Mouse (Mus musculus) thymus, adult 18-20 months (tissue): ENCODE measurements at regions not wholly inside any gene's neighbourhood (a gene's known extent, or its start where the extent isn't known, plus 50 kb on each side); places are given as distances from the start of the nearest gene placed in this dataset.
A peak's percentile ranks its signal among the peaks of the same experiment; 100 is the strongest.
"Not testable (repeated sequence)": the region's sequence is repeated elsewhere in the genome, so short reads cannot be mapped to it uniquely, and the experiment has no call there.

Experiments
- DNase-seq, 2 experiments: peaks; one replicate each; pipeline ENCODE4 v3.0.0; 2022; ENCODE audit warnings: mixed read lengths in 2 of 2

DNA sequence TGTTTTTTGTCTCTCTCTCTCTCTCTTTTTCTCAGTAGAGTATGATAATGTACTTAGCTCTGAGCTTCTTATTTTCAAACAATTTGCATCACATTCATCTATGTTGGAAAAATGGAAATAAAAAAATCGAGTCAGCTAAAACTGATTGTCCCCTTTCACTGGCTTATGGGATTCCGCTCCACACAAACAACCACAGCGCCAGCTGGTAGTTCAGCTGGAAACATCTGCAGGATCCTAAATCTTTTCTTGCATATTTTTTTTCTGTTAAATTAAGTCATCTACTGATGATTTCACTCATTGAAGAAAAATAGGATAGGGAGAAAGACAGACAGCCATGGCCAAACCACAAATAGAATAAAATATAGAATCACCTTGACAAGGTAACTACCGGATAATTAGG is 414.8 kb downstream of the Ets1 start:
- no peak for DNase-seq

DNA sequence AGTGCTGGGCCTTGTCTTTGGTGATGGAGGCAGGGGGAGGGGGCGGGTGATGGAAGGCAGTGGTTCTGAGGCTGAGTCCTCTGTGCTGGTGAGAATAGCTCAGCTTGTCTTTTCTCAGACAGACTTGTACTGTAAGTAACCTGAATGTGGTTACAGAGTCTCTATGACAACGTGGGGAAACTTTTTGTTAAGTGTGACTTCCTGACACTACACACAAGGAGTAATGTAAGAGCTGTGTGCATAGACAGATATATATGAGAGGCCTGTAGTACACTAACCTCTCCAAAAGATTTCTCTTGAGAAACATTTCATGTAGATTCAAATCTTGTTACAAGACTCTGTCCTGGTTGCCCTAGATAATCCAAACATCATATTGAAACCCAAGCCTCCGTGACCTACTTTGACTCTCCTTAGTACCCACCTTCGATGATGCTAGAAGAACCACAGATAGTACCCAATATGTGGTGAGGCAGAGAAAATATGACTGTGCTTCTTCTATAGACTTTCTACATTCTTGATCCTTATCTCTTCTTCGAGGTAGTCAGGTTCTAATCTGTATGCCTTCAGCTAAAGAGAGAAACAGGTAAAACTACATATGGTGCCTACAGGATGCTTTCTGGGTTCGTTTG is 424.7 kb downstream of the Ets1 start:
- DNase-seq, result peak in 1 of 2 experiments; percentile 12

DNA sequence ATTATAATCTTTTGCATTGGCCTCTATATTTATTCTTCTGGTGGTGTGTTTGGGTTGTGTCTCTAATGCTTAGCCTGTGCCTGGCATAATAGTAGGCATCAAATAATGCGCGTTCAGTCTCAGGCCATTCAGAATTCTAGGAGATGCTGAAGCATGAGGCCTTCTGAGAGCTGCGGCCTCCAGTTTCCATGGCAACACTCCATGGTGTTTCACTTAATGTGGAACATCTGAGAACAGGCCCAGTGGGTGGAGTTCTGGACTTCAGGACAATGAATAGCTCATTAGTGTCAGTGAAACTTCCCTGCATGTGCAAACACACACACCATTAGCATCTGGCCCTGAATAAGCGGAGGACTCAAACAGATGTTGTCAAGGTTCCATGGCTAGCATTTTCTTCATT is 426.5 kb downstream of the Ets1 start:
- DNase-seq, result no peak

DNA sequence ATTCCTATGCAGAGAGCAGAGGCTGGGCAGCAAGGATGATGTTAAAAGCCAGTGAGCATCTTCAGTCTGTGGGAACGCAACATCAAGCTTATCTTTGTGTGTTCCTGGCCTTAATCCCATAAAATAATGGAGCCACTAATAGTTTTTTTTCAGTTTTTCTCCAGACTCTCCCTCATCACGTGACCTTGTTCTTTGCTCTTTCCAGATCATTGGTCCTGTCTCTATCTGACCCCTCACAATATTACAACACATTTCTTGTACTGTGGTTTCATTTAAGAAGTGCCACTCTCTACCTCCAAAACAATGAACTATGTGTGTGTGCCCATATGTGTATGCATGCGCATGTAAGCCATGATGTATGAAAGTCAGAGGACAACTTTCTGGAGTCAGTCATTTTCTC is 429.3 kb downstream of the Ets1 start:
- DNase-seq, result no peak

DNA sequence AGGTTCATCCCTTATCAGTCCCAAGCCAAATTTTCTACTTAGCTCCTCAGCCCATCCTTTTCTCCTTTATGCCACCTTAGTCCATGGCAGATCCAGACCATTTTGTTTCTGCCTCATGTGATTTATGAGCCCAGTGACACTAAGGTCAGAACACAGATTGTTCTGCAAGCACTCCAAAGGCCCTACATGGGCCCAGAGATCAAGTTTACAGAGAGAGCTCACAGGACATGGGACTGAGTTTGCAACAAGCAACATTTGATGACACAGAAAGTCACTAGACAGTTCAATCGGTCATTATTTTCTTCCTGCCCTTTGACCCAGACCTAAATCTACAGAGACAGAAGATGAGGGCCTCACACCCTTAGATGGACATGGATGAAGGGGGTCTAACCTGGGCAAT is 431.5 kb downstream of the Ets1 start:
- DNase-seq, result no peak

DNA sequence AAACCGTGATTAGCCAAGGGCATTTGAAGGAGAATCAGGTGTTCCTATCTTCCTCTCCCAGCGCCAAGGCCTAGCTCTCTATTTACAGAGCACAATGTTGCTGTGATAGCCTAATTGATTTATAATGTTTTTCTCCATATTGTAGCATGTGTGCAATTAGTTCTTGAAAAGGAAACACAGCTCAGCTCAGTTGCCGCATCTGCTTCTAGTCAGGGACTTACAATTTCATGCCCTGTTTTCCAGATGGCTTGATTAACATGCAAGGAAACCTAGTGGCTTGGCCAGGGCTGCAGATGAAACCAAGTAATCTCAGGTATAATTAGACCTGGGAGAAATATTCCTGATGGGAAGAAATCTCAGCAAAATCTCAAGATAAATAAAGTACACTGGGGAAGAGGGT is 434.1 kb downstream of the Ets1 start:
- DNase-seq, result no peak

DNA sequence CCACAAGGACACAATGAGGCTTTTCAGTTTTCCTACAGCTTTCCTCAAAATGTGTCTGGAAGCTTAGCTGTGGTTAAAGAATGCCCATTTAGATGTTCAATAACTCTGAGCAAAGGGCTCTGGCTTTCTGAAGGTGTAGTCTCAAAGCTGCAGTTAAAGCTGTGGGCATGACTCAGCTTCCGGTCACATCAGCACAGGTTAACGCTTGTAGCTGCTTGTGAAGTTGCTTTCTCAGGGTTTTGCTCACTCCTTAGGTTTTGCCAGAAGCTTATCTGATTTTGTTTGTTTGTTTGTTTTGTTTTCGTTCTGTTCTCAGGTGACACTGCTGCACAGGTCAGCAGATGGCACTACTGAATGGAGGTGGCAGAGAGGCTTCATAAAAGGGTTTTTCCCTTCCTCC is 444.2 kb downstream of the Ets1 start:
- no peak for DNase-seq

DNA sequence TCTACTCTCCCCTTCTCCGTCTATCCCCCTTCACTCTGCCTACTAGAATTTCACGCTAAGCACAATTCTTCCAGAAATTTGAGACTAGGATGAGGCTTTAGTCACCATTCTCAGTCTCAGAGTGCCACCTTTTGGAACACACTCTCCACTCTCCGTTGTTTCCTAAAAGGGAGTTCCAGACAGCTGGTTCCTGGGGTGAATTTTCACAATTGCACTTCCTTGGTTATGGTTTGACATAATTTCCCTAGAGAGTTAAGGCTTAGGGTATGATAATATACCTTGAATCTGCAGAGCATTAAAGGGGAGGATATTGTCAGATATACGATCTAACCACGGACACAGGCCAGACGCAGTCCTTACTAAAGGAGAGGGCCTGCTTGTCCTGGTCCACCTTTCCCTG is 444.8 kb downstream of the Ets1 start:
- DNase-seq, result no peak

DNA sequence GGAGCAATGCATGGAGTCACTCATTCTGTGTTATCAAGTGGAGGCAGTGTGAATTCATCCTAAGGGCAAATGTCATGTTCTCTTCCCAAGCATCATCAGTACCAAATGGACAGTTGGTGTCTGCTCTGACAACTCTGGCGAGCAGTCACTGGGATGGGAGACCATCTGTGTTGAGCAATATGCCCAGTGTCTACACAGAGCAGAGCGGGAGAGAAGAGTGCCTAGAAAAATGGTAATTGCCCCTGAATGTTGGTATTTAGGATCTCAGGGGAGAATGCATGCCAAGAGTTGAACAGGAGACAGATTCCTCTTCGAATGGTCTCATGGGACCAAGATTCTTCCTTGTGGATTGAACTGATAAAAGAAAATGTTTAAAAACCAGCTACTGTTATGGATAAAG is 454.0 kb downstream of the Ets1 start:
- DNase-seq, result no peak

DNA sequence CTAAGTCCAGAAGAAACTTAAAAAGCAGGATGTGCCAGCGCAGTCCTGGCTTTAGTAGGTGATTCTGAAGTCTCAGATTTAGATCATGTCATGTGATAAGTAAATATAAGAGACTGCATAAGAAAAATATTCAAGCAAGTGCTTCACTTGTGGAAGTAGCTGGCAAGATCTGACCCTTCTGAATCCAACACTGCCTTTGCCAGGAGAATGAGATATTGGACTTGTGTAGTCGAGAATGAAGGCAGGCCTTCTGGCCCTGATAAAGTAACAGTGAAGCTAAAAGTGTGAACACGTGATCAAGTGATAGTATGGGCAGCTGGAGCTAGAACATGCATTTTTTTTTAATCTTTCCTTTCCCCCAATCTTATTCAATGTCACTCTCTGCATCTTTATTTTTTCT is 455.6 kb downstream of the Ets1 start:
- no peak for DNase-seq

DNA sequence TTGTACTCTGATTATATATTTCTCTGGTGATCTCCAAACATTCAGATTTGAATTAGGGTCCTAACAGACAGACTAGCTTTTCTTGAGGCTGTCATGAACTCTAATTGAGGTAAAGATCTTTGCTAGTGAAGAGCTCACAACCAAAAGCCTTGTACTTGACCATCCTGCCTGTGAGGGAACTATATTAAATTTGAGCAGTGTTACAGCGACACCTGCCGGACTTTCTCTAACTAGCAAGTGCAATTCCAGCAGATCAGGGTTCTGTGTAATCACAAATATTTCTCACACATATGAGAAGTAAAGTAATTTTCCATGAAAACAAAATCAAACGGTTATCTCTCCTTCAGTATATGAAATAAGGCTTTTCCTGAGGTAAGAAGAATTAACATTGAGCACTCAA is 459.6 kb downstream of the Ets1 start:
- peak; percentile 31 to 41 for DNase-seq

DNA sequence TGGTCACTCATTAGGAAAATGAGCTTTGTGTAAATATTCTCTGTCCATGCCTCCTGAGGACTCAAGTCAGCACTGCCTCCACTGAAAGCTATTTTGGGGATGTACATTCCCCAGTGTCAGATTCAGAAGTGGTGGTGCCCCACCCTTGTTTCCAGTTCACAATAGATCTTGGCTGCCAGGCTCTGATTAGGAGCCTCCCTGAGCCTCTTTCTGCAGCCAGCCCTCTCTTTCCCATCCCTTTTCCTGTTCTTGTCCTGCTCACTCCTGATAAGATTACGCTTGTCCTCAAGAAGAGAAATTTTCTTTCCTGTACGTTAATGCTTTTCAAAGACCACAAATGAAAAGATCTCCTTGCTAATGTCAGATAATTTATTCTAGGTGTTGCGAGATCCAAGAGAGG is 465.2 kb downstream of the Ets1 start:
- no peak for DNase-seq

DNA sequence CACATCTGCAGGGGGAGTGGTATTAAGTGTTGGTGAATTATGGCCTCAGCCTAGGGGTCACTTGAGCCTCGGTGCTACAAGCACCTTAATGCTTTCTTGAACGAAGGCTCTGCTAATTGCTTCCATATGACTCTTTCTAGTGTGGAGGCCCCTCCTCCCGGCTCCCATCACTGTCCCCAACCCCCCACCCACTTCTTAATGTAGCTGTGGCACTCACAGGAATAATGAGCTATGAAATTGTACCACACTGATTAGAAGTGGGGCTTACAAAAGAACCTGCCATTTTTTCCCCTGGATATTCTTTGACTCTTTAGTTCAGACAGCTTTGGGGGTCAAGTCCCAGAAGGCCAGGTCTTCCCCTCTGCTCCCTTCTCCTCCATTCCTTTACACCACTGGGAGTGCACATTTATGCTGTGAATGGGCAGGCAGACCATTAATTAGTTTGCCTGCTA is 468.6 kb downstream of the Ets1 start:
- DNase-seq, result no peak

DNA sequence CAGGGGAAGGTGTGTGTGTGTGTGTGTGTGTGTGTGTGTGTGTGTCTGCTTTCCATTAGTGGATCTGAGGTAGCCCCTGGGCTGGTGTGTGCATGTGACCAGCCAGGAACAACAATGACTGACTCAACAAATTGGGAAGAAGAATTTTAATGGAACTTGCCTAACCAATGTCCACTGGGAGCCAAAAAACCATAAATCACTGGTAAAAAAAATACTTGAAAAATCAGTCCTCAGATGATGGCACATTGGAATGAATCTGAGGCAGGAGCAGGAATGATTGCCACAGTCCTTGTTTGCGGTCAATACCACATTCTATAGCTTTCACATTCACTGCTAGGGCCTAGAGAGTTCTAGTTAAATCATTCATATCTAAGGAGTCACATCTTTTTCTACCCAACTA is 487.8 kb downstream of the Ets1 start:
- no peak for DNase-seq

DNA sequence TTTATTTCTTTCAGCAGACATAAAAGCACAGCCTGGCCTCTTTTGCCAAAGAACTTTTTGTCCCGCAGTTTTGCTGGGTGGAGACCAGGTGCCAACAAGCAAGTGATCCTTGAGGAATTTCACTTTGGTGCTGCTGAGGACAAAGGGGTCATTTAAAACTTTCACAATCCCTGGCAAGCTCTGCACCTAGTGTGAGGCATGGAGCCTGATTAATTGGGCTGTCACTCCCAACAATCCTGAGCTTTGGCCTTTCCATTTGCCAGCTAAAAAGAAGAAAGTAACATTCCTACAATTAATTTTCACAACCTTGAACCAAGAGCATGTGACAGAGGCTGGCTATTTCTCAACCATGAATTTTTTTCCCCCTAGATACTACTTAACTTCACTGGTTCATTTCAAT is 516.2 kb downstream of the Ets1 start:
- DNase-seq, result no peak

DNA sequence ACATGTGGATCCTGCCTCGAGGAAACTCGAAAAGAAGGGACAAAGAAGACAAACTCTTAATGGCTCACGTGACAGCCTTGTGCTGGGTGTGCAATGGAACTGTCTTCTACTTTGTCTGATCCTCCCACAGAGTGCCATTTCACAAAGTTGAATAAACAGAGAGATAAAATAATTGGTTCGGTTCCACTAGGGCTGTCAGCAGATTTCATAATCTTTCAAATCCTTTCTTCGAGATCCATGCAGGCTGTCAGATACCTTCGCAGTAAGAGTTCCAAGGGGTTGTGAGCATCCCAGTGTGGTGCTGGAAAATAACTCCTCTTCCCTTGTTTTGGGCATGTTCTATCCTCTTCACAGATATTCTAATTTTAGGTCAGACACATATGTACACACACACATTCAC is 532.1 kb downstream of the Ets1 start:
- DNase-seq, result no peak

DNA sequence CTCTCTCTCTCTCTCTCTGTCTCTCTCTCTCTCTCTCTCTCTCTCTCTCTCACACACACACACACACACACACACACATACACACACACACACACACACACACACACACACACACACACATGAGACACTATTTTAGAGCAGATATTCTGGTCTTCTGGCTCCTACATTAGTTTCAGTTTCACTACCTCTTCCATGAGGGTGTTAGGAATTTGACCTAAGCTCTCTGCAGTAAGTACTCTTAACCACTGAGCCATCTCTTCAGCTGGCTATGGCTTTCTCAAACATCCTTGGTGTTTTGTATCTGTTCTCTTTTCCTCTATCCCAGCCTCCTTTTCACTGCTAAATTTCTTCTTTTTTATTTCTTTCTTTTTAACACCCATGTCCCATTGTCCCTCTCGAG is 533.1 kb downstream of the Ets1 start:
- not testable (repeated sequence) for DNase-seq

DNA sequence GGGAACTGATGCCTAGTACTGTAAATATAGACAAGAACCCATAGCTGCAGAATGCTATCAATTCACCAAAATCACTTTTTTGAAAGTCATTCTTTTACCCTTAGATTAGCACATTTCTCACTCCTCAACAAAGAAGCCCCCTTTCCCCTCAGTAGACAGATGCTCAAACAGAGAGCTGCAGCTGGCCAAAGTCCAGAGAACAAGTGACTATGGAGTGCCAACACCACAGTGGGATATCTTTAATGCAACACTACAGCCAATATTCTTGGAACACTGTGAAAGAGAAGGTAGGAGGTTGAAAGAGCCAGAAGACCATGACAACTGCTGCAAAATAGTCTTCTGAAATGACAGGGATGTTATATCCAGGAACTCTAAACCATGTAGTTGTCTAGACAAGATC is 544.0 kb downstream of the Ets1 start:
- DNase-seq, result no peak

DNA sequence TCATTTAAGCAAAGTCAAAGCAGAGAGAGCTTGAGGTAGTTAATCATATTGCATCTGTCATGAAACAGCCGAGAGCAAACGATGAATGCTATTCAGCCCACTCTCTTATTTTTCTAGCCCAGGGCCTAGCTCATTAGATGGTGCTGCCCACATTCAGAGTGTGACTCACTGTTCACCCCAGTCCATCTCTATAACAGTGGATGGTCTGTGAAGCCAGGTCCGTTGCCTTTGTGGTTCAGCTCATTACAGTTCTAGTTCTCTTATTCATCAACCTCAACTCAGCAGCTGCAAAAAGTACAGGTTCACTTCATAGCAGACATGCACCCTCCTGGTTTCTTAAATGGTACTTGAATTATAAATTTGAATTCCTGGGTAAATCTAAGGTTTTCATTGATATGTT is 551.2 kb downstream of the Ets1 start:
- DNase-seq, result no peak

DNA sequence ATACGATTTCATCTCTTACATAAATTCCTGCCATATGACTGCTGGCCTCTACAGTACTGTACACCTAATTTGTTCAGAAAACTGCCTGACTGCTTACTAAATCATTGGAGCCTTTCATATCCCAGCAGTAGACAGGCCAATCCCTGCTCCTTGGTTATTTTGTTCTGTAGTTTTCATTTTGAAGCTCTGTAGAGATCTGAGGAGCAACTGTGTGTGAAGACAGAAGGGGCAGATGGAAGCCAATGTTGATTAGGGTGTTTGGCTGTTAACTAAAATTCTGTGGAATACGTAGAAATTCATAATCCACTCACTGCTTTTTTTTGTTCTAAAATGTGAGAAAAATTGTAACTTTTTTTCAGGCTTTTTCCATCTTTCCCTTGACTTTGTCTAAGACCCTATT is 573.1 kb downstream of the Ets1 start:
- no peak for DNase-seq

DNA sequence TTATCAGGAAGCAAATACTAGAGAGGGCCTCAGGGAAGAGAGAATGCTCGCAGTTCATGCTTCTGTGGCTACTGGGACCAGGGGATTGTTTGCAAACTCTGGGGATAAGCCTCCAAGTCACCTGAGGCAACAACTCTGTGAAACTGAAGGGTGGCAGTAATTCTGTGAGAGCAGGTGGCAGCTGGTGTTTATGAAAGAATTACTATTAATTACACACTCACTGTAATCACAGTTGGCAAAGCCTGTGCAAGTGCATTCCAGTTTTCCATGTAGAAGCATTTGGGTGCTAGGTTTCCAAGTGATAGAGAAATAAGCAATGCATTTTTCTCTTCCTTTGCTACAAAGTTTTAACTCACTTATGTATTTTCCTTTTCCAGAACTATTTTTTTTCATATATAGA is 578.5 kb downstream of the Ets1 start:
- no peak for DNase-seq

DNA sequence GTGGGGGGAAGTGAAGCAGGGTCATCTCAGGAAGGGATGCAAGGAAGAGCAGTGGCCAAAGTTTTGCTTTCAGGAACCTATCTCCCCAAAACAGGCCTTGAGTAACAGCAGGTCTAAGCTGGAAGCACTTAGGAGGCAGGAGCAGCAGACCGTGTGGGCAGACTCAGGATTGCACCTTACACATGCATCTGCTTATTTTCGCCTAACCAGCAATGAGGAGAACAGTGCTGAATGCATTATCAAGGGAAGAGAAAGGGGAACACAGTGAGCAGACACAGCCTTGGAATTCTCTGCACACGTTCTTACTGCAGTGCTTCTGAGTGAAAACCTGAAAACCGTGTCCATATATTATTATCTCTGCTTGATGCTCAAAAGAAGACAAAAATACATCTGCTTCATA is 585.0 kb downstream of the Ets1 start:
- no peak for DNase-seq

DNA sequence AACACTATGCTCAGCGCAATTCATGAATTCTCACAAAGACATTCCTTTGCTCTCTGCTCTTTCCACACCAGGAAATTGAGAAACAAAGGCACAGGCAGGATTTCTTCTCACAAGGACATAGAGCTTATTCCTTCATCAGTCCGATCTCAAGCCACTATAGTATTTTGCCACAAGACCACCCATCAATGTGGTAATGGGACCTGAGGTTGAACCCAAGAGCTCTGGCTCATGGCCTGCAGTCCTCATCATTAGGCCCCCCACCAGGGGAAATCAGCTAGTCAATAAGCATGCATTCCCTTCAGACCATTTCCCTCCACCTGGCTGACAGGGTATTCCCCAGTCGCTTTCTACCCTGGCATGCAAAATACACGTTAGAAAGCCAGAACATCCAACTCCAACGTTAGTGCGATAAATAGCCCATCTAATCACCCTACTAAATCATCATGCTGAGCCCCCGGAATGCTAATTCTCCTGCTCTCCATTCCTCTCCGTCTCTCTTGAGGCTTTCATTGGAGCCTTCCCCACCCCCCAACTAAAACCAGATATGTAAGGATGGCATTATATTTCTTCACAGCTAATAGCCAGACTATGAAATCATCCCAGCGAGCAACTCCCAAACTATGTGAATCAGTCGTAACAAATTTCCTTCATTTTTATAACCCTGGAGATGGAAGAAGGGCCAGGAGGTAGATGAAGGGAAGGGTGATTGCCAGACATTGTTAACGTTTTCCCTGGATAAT is 586.2 kb downstream of the Ets1 start:
- DNase-seq, result no peak

DNA sequence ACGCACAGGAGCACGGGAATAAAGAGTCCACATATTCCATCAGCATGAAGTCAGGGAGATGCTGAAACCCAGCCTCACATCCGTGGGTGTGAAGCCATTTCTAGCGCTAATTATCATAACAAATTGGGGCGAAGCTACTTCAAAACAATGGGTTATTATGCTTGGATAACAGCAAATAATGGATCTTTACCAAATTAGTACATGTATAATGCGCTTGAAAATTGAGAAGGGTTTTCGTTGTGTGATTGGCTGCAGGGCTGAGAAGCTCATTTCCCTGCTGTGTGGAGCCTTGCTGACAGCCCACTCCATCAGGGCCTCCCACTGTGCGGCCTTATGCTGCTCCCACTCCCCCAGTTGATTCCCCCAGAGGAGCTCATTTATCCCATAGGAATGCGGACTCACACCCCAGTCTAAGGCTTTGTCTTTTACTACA is 597.7 kb downstream of the Ets1 start:
- DNase-seq, result no peak

DNA sequence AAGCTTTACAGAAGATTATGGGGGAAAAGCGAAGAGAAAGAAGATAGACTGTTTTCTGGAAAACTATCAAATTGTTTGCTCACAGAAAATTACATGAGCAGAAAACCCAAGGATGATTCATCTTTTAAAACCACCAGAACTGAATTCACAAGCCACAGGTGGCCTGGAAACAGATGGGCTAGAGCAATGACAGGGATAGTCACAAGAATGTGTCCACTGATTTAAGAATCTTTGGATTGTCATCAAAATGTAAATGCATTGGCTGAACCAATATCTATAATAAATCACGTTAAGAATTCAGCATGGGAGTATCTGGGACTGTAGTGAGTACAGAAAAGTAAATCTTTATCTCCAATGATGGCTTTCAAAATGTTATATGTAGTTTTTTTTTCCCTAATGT is 602.2 kb downstream of the Ets1 start:
- no peak for DNase-seq
